Mouse (Mus musculus) urinary bladder, postnatal 36 days (tissue): ENCODE measurements around the gene Dlx1.
A peak's percentile ranks its signal among the peaks of the same experiment; 100 is the strongest.

Experiments used
- DNase-seq, 2 experiments: peaks; one replicate each; pipeline ENCODE4 v3.0.0; 2022; ENCODE audit warnings: low spot score in 2 of 2, mixed read lengths in 1 of 2

Dlx1 gene

DNA sequence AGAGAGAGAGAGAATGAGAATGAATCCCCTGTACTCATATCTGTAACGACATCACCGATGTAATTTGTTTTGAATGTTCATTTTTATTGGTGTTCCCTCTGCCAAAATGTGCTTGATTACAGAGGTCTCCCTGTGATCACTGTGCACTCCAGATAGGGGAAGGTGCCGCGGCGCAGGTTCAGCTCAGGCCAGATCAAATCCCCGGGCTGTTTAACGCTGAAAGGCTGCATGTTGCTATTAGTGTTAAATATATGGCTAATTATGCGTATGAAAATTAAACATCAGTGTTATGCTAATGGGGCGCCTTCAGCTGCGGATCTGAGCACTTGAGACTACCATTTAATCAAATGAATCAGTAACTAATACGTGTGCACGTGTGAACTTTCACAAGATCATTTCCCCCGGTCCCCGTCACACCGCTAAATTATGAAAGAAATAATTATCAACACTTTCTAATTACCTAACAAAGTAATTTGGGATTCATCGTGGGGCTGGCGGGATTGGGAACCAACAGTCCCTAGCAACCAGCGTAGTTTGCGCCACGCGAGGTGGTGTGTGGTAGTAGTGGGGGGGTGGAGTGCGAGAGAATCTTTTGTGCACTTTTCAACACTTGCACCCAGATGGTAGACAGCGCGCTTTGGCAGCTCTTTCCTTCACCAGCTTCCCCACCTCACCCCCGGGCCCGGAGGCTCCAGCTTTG lies at the start of gene Dlx1:
Gene Dlx1 (plus strand): TSS at position 100 of the 700 bp plus-strand sequence.
- DNase-seq = no peak

DNA sequence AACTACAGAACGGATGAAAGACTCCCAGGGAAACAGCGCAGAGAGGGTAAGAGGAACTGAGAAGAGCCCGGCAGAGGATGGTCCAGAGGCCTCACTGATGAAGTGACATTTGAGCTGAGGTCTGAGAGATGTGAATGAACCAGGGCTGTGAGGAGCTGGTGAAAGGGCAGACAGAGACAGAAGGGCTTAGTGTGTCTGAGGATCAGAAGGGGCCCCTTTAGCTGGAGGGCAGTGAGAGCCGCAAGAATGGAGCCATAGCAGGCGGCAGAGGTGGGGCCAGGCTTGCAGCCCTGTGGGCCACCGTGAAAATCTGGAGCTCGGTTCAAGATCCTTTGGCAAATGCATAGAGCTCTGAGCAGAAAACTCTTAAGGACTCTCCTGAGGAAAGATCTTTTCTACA lies 48.0 kb upstream of the Dlx1 start:
- no peak for DNase-seq

DNA sequence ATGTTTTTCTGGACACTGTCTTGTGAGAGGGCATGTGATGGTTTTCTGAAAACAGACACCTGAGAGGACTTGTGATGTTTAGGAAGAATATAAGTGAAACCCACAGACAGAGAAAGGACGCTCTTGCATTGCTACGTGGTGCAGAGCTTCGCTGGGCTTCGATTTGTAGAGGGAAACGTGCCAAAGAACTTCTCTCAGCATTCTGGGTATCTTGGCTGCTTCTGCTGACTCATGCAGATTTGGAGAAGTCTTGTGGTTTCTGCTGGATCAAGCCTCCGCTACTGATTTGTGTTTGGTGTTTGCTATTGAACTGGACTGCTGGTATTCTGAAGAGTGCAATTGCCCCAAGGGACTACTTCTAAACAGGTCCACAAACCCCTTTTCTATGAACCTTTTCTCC lies 46.1 kb upstream of the Dlx1 start:
- no peak for DNase-seq

DNA sequence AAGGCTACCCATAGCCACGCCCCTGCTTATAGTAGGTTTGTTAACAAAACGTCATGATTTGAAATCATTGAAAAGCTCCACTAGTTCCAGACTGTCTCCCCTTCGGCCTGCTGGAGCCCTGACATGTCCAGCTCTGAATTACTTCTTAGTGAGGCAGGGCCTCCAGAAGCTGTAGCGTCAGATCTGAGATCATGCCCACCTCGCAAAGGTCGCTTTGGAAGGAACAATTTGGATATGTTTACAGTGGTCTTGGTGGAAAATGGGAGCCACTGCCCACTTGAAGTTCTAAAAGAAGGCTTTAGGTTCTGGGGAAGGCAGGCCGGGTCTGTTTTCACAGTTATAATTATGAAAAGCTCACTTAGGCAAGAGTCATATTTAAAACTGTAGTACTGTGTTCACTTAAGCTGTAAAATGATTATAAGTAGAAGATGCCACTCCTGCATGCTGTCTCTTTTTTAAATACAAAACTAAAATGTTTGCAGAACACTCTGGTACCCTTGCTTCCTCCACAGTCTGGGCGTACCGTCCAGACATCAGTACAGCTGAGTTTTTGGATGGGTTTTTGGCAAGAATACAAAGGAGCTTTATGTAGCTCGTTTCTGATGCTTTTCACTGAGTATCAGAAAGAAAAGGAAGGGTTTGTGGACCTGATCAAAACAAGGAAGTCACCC lies 44.7 kb upstream of the Dlx1 start:
- DNase-seq = no peak

DNA sequence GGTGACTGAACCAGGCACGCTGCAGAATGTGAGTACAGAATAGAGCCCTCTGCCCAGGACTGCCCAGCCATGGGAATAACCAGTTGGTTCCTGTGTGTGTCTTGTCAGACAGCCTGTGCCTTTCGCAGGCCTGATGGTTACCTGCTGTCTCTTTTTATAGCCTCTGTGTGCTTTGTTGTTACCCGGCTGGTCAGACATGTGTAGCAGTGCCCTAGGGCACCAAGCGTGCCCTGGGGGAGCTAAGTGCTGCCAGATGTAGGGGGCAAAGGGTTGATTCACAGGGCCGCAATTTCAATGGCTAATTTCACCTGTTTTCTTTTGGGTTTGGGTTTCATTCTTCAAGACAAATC lies 44.2 kb upstream of the Dlx1 start:
- DNase-seq = no peak

DNA sequence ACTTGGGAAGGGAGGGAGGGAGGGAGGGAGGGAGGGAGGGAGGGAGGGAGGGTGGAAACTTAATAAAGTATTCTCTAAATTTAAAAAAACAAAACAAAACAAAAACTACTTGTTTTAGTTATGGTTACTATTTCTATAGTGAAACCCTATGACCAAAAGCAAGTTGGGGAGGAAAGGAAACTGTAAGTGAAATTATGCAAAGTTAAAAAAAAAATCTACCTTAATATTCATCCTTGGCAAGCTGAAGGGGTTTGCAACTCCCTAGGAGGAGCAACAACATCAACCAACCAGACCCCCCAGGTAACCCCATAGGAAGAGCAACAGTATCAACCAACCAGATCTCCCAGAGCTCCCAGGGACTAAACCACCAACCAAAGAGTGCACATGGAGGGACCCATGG lies 36.6 kb upstream of the Dlx1 start:
- no peak for DNase-seq

DNA sequence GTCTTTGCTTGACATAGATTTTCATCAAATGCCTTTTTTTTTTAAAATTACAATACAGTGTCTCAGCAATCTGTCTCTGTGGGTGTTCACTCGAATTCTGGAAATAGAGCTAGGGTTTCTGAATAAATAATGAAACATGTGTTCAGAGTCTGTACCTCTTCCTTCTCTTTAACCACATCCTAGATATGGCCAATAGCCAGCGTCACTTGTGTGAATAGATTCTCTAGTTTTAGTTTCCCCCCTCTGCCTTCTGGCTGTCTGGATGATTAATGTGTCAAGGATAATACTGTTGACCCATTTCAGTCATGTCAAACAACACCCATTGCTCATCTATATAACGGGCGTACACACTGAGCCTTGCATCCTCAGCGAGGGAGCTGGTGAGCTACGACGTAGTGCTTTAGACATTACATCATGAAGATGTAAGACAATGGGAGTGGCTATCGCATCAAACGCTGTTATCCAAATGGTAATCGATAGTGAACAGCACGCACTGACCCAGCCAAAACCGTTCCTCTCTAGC lies 34.7 kb upstream of the Dlx1 start:
- no peak for DNase-seq

DNA sequence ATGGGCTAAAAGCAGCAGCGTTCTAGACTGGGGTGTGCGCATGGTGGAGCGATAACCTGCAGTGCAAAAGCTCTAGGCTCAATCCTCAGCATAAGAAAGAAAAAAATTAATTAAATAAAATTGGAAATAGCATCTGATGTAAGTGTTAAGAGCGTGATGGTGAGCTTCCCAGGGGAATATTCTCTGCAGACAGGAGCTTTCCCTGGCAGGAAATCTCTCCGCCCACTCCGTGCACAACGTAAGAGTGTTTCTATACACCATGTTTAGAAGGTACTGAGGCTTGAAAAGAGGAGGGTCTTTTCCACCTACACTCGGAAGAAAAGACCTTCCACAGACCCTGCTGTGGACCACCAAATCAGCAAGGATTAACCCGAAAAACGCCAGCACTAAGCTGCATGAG lies 33.4 kb upstream of the Dlx1 start:
- no peak for DNase-seq

DNA sequence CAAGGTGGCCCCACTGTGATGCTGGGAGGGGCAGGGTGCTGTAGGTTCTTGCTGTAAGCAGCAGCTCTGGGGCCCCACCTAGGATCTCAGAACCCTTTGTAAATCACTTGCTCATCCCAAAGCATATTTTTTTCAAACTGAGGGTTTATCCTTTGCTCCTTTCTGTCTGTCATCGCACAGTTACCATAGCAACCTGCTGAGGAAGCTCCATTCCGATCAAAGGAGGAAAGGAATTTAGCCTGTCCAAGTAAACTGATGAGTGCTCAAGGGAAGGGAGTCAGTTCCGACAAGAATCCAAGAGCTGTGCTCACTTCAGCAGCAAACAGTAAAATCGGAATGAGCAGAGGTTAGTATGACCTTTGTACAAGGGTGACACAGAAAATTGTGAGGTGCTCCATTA lies 32.9 kb upstream of the Dlx1 start:
- no peak for DNase-seq

DNA sequence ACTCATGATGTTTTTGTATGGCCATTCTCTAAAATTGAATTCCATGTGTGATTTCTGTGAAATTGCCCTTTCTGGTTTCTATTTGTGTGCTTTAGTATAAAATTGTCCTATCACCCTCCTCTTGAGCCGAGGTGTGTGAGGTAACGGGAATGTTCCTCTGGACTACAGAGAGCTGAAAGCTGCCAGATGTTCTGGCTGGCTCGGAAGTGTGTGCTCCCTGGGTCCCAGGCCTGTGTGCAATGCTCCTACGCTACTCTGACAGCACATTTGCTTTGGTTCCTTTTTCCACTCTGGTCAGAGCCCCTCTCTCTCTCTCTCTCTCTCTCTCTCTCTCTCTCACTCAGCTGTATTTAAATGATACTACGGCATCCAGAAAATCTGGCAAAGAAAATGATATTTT lies 30.7 kb upstream of the Dlx1 start:
- no peak for DNase-seq

DNA sequence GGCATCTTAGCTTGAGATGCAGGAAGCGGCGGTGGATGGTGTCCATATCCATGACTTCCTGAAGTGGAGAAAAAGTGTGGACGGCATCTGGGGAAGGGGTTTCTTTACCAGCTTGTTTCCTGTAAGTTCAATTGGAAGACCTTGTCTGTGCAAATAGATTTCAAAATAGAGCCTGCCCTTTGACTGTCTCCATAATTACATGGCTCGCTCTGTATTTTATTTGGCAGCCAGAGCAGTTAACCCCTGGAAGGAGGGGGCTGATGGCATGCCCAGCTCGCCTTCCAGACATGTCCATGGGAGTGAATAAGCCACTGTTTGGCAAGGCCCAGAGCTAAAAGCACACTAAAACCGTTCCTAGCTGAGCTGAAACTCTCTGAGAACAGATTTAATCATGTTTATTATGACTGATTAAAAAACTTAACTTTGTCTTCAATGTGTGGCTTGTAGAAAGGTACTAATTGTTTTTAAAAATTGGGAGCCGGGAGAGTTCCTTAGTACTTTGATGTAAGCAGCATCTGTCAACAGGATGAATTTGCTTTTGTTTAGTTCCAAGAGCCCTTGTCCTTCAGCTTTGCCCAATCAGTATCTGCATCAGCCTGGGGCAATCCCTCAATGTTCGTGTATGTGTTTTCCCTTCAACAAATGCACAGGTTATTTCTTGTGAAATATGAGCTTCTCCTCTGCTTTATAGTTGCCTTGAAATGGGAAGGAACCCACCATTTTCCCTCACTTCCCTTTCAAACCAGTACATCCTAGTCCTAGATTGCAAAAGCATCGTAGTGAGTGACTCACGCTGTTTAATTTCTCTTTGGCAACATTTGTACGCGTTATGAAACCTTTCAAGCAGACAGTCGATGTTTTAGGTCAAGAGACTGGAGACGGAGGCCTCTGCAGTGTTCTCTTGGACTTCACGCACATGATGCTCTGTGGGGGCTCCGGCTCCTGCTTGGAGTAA lies 28.4 kb upstream of the Dlx1 start:
- peak in 1 of 2 experiments; percentile 8 for DNase-seq

DNA sequence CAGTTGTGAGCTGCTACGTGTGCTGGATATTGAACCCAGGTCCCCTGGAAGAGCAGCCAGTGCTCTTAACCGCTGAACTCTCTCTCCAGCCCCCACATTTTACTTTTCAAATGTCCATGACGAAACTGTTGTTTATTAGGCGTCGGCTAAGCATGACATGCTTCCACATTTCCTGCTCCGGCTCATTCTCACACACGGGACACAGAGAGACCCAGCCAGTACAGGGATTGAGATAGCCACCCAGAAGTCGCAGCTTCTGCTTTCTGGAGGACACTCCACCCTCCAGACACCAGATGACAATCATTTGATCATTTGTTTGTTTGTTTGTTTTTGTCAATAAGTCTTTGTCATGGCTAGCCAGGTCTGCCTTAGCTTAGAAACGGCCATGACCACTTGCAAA lies 23.1 kb upstream of the Dlx1 start:
- no peak for DNase-seq

DNA sequence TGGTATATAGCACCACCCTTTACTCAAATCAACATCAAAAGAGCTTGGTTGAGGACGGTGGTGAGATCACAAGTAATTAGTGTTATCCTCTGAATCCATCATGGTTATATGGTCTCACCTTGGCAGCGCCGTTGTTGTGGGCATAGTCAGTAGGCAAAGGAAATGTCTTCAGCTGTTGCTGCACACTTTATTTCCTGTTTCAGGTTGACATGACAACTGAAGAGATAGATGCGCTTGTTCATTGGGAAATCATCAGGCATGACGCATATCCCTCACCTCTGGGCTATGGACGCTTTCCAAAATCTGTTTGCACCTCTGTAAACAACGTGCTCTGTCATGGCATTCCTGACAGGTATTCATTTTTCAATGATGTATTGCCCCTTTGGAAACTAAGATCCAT lies 16.7 kb upstream of the Dlx1 start:
- no peak for DNase-seq

DNA sequence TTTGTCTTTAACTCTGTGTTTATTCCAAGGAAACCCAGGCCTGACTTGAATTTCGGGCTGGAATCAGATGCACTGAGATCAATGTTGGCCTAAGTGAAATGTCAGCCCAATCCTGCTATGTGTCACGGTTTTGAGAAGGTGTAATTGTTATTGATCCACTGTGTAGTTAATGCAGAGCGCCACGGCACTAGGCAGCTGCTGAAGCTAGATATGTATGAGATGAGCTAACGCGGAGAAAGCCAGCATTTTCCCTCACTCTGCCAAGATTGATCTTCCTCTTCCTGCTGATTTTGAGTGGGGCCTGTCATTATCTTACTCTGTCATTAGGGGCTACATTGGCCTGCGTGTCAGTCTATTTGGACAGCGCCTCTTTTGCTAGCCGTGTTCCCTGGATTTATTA lies 15.6 kb upstream of the Dlx1 start:
- no peak for DNase-seq

DNA sequence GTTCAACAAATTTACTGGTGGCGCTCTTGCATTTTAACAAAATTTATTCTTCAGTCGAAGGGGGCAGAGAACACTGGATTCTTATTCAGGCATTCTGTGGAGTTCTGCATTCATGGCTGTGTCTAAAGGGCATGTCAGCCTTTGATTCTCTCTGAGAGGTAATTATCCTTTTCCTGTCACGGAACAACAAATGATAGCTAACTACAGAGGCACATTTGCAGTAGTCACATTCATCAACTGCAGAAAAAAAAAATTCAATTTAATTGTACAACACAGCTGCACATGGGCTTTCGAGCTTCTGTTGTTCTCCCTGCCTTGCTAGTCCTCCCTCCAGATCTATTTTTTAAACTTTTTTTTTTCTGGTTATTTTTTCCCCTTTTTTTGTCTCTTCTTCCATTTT lies 10.9 kb upstream of the Dlx1 start:
- DNase-seq = no peak

DNA sequence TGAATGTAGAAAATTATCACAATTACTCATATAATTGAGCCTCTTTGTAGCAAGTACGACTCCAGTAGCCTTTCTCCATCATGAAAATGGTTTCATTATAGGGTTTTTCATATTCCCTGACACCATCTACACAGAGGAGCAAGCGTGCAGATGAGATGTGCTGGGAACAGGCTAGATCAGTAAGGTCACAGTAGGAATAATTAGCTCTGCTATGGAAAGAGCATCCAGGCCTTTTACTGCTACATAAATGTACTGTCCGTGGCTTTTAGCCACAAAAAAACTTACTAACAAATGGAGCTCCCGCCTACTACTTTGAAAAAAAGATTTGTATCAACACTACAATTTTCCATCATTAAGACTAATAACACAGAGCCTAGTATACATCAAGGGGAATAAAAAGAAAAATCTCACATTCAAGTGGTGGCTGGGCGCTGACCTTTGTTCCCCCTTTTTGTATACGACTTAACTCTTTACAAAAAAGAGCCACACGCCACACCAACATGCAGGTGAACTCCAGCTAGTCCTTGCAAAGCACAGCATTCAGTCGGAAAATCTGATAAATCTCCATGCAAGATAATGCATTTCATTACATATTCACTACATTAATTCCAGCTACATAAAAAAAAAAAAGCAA lies 10.3 kb upstream of the Dlx1 start:
- DNase-seq = no peak

DNA sequence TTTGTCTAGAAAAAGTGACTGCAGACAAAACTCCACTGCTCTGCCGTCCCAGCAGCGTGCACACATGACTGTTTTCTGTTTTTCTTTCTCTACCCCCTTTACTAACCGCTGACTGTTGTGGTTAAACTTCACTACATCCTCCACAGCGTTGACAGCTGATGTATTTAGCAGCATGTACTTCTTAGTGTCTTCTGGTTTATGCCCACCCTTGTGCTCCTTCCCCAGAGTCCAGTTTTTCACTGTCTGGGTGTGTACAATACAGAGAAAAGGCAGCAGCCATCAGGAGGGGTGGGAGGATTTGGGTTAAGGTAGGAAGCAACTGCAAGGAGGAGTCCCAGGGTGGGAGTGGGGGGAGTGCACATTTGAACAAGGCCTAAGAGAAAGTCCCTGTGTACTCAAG lies 5.0 kb upstream of the Dlx1 start:
- no peak for DNase-seq

DNA sequence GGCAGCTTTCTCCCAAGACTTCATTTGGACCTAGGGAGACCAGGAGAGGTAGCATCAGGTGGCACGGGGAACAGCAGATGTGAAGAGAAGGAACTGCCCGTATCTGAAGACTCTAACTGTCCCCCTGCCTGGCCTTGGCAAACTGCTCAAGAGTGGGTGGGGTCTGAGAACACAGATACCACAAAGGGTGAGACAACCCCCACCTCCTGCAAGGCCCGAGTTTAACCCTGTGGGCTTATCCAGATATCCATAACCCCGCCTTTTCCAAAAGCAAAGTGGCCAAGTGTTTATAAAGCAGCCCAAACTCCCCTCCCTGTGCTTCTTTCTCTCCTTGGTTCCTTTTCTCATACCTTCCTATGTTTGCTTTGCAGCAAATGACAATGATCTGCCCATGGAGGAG lies 4.5 kb upstream of the Dlx1 start:
- DNase-seq = no peak

DNA sequence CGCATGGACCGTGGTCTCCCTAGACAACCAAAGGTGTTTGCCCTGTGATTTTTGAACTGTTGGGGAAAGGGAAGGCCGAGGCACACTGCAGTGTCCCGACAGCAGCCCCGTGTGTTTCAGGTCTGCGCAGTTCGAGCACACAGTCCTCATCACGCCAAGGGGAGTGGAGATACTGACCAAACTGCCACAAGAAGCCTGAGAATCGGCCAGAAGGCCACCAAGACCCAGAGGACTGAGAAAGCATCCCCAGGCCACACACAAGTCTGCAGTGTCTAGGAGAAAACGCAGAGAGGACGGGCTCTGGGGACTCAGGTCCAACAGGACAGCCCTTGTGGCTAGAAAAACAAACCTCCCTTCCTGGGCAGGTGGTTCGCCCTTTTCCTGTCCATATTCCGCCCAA lies 3.1 kb upstream of the Dlx1 start:
- DNase-seq = no peak

DNA sequence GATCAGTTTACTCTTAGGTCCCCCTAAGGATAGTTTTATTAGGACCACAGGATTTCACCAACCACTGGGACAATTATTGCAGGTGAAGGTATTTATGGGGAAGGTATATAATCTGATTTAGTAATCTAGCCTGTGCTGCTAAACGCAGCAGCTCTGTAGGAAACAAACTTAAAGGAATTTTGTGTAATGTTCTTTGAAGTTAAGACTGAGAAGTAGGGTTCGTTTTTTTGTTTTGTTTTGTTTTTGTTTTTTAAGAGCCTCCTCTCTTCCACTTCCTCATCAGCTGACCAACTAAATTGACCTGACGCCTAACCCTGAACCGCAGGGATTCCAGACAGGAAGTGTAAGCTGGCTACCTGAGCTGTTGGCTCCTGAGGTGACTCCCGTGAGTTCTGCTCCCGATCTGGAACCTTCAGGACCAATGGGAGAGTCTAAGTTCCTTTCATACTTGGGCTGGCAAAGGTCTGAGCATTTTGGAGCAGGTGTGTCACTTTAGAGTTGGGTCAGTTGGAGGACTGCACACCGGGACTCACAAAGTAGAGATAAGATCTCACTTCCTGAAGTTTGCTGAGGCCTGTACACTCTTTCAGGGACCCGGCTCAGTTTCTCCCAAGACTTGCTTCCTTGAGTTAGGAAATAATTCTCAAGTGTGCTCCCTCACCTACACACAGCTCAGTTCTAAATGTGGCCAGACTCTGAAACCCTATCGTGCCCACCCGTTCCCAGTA lies 1.2 kb upstream of the Dlx1 start:
- DNase-seq = no peak

DNA sequence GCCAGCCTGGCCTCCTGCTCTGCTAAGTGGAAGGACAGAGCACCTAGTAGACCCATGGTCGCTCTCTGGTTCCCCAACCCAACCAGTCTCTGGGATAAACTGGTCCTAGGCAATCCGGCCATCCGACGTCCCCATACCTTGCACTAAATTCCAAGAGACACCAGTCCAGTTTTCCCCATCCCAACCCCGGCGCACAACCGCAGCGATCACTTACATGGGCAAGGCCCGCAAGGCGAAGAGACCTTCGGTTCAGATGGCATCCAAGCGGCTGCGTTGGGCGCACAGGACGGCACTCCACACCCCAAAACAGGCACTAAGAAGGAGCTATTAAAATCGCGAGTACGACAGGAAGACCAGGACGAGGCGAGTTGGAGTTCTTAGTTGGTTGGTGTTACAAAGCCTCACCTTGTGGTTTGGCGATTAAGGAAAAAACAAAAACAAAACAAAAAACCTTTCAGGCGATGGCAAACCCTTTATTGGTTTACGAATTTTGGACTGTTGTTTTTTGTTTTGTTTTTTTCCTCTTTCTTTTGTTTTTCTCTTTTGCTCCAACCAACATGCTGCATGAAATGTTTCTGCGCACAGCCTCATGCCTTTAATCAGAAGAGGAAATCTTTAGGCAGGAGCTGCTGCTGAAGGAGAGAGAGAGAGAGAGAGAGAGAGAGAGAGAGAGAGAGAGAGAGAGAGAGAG lies 445 bp upstream of the Dlx1 start:
- no peak for DNase-seq
